Mouse (Mus musculus) bone marrow macrophage, adult 2 months (primary cell): ENCODE measurements around the gene Cadps.

ENCODE experiments used
- CTCF ChIP-seq: IDR thresholded peaks from 2 replicates; pipeline ENCODE4 v1.5.1; 2012; ENCODE audit warnings: low read depth, mild to moderate bottlenecking, low read length, moderate library complexity
- POLR2A ChIP-seq: IDR thresholded peaks from 2 replicates; pipeline ENCODE4 v1.6.1; 2012; ENCODE audit warnings: mild to moderate bottlenecking, low read depth, low read length, borderline replicate concordance

DNA sequence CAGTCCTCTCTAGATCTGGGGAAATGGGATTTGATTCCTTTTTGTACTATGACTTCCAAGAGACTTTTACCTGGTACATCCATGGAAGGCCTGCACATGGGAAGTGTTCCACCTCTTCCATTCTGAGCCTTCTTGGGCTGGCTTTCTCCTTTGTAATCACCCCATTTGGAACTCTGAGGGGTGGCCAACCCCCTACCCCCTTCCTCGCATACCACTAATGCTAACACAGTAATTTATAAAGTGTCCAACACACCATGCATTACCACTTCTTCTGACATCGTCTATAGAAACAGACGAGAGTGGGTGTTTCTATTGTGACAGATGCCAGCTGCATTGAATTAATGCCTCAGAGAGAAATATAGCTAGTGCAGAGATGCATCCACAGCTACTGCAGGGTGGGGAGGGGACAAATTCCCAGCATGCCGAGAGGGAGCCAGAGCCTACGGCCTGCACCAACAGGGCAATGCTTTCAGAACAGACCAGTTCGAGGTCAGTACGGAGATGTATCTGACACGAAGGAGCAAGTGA is 367.8 kb downstream of the Cadps start:
- no peak for TF ChIP-seq POLR2A
- TF ChIP-seq CTCF, result no peak
